Mouse (Mus musculus) left cerebral cortex, postnatal 10 days (tissue): Measurements from ENCODE around the gene Usp39. TPM values are rescaled to one million over a fixed set of nuclear protein-coding genes. Genes with fewer than 3 reads are reported as not detected.

ENCODE experiments used
- DNase-seq, 2 experiments: peaks; one replicate each; pipeline ENCODE4 v3.0.0; 2021 to 2022; ENCODE audit warnings: low spot score in 2 of 2, mixed read lengths in 1 of 2; ENCODE audit errors: extremely low spot score in 1 of 2
- intact Hi-C: fragments of 180-260 bp; cut with DNase I; formaldehyde crosslinking; loops from one replicate; pipeline ENCODE4 v1.15.1; 2025
- total RNA-seq, 2 experiments: library from RNA; stranded (reverse); gene quantifications; 2 replicates each; pipeline ENCODE4 v1.2.3; 2021

Gene Usp39
- total RNA-seq, 2 experiments from 2014 or later, result 31.8 to 33.6 TPM

DNA sequence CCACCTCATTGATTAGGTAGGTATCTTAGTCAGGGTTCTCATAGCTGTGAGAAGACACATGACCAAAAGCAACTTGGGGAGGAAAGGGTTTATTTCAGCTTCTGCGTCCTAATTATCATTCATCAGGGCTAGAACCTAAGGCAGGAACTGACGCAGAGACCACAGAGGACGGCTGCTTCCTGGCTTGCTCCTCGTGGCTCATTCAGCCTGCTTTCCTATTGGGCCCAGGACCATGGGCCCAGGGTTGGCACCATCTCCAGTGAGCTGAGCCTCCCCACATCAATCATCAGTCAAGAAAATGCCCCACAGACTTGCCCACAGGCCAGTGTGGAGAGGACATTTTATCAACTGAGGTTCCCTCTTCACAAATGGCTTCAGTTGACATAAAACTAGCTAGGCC lies 69.5 kb downstream of the Usp39 start:
- intact Hi-C loops, result no loop called here
- DNase-seq, result no peak

- intact Hi-C loops, result no loop called here
- DNase-seq, result no peak
Measured at GRCm38 (mm10) chr6:72273153-72273552, 71.8 kb downstream of the Usp39 start.

GRCm38 (mm10) chr6:72272161-72272696 lies 72.8 kb downstream of the Usp39 start:
- intact Hi-C loops, result no loop called here
- DNase-seq, result no peak

- DNase-seq, result peak; percentile 49 to 62
- intact Hi-C loops, result no loop called here
Measured at GRCm38 (mm10) chr6:72270952-72271519, 73.9 kb downstream of the Usp39 start.

- no peak for DNase-seq
- intact Hi-C loops, result no loop called here
Measured at GRCm38 (mm10) chr6:72270258-72270657, 74.7 kb downstream of the Usp39 start.

Other genes with a start within 250 kb of the Usp39 start
- 100 to 1,000 TPM in 1 of 2 experiments, 10 to 100 TPM in 1; 98.2 to 100 TPM for gene St3gal5, start 247.6 kb downstream of the Usp39 start, total RNA-seq
- 1 to 10 TPM; 1.1 to 1.7 TPM for gene Atoh8, start 109.6 kb downstream of the Usp39 start, total RNA-seq
- not detected for gene Sftpb, start 40.6 kb downstream of the Usp39 start, total RNA-seq
- gene 0610030E20Rik, start 2.1 kb upstream of the Usp39 start, total RNA-seq, result 10 to 100 TPM; 12.3 to 13.1 TPM
- 10 to 100 TPM; 16.6 to 19.0 TPM for gene Tmem150a, start 10.3 kb upstream of the Usp39 start, total RNA-seq
- 10 to 100 TPM; 66.0 to 68.3 TPM for gene Rnf181, start 21.8 kb upstream of the Usp39 start, total RNA-seq
- gene Vamp5, start 35.3 kb upstream of the Usp39 start, total RNA-seq, result 1 to 10 TPM; 3.4 to 4.5 TPM
- gene Vamp8, start 45.5 kb upstream of the Usp39 start, total RNA-seq, result 1 to 10 TPM; 8.1 to 9.4 TPM
- 10 to 100 TPM; 19.8 to 21.1 TPM for gene Ggcx, start 69.1 kb upstream of the Usp39 start, total RNA-seq
- 100 to 1,000 TPM; 158 to 195 TPM for gene Mat2a, start 94.4 kb upstream of the Usp39 start, total RNA-seq
- gene Sh2d6, start 176.5 kb upstream of the Usp39 start, total RNA-seq, result 1 to 10 TPM; 1.1 to 1.2 TPM
- 1 to 10 TPM; 2.8 to 4.0 TPM for gene Capg, start 199.2 kb upstream of the Usp39 start, total RNA-seq